Mouse (Mus musculus) left cerebral cortex, adult 2 months (tissue): ENCODE measurements at regions not wholly inside any gene's neighbourhood (a gene's known extent, or its start where the extent isn't known, plus 50 kb on each side); places are given as distances from the start of the nearest gene placed in this dataset.
A peak's percentile ranks its signal among the peaks of the same experiment; 100 is the strongest.

Experiments
- DNase-seq, 2 experiments: peaks; one replicate each; pipeline ENCODE4 v3.0.0; 2021 to 2022; ENCODE audit warnings: low spot score in 2 of 2, mixed read lengths in 1 of 2; ENCODE audit errors: extremely low spot score in 1 of 2
- H3K27ac ChIP-seq: fragments of 200-600 bp; 2 replicates; pipeline ENCODE4 v1.8.1; 2022
- H3K4me3 ChIP-seq: fragments of 200-600 bp; 2 replicates; pipeline ENCODE4 v1.8.1; 2022
- CTCF ChIP-seq: fragments of 200-600 bp; IDR thresholded peaks from 2 replicates; pipeline ENCODE4 v1.8.1; 2022; ENCODE audit warnings: antibody characterized with exemption, mild to moderate bottlenecking, moderate library complexity
- intact Hi-C: fragments of 180-260 bp; cut with DNase I; formaldehyde crosslinking; loops from one replicate; pipeline ENCODE4 v1.15.1; 2025

DNA sequence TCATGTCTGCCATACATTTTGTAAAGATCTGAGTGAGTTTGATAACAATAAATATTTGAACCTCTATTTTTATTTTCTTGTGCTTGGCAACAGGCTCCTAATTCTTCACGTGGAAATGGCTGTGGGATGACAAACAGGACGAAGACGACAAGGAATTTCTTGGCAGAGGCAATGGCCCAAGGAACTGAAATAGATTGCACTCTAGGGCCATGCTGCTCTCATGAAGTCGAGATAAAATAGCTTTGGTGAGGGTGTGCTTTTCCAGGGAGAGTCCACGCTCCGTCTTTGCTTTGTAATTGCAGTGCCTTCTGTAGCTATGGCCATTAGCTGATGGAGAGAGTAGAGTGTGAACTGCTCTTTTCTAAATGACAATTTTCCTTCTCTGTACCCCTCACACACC is 50.9 kb upstream of the 1810046K07Rik start:
- DNase-seq = no peak
- intact Hi-C loops = no loop called here
- Histone ChIP-seq H3K27ac (no peak overlapping the region), H3K4me3 (no peak overlapping the region)
- no peak for TF ChIP-seq CTCF

DNA sequence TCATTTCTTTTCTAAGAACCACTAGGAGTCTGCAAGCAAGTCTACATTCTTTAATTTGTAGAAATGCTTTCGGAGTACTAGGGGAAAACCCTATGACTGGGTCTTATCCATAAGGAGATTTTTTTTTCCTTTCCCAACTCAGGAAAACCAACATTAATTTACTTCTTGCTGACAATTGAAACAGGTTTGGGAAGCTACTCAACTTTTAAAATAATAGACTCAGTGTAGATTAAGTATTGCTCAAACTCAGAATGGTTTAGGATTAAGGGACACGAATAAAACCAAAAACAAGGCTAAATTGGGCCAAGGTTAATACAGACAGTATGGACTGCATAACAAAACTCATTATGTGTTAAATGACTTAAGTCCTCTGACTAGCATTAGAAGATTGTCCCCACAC is 65.2 kb upstream of the 1810046K07Rik start:
- Histone ChIP-seq H3K4me3 (no peak overlapping the region), H3K27ac (no peak overlapping the region)
- DNase-seq = no peak
- no peak for TF ChIP-seq CTCF
- intact Hi-C loops = loop anchor here (2.0 kb wide), 1 partner anchor 29 kb away; no protein-coding TSS in a partner anchor

DNA sequence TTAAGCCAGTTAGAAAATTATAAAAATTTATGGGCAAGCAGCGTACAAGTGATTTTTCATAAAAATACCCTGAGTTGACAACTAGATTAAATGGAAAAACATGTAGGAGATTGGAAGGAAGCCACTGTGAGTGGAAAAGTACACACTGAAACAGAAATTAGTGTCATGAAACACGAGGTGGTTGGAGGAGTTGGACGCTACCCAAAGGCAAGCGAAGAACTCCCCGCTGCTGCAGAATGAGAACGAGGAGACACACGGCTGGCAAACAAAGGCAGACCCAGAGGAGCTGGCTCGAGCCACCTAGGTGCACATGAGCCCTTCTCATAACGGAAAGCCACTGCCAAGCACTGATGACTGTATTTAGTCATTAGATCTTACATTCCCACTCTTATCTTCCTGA is 65.7 kb upstream of the 1810046K07Rik start:
- Histone ChIP-seq H3K4me3 (no peak overlapping the region), H3K27ac (no peak overlapping the region)
- DNase-seq = peak; percentile 44 to 56
- no peak for TF ChIP-seq CTCF
- intact Hi-C loops = loop anchor here (2.0 kb wide), 1 partner anchor 28 kb away; no protein-coding TSS in a partner anchor

DNA sequence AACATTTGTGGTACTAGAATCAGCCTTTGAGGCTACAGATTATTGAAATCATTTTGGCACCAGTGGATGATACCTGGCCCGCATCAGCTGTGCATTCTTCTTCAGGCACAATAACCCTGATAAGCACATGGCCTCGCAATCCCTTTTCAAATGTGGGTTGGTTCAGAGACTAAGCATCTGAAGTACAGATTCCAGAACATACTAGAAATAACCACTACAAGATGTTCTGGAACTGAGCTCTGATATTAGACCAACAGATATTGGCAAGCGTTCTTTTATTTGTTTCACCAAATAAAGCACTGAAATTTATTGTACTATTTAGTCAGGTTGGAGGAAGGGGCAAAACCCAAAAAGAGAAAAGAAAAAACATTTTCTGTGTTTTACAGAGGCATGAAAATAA is 68.1 kb upstream of the 1810046K07Rik start:
- no peak for TF ChIP-seq CTCF
- H3K27ac ChIP-seq = no peak overlapping the region
- H3K4me3 ChIP-seq = no peak overlapping the region
- DNase-seq = no peak
- intact Hi-C loops = no loop called here

DNA sequence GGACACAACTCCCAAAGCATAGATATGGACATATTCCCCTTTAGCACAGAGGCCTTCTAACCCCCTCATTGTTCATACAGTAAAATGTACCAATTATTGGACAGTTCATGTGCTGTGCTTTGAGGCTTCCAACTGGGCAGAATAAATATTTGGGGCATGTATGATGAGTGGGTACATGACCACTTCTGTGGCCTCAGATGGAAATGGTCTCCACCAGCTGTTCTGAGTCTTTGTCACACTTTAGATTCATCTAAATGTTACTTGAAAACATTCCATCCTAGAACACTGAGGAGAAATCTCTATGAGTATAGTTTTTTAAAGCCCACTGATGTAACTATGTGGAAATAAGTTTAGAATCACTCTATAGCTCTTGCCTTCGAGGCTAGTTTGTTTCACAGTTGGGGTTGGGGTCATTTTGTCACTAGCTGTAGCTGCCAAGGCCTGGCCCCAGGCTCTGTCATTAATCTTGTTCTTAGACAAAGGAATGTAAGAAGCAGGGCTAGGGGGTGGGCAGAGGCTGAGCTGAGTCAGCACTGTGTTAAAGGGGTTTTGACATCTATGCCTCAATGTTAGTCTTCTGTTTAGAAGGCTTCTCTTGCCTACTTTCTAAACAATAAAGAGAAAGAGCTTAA is 69.0 kb upstream of the 1810046K07Rik start:
- H3K27ac ChIP-seq = no peak overlapping the region
- DNase-seq = no peak
- TF ChIP-seq CTCF = no peak
- intact Hi-C loops = no loop called here
- no peak overlapping the region for H3K4me3 ChIP-seq

DNA sequence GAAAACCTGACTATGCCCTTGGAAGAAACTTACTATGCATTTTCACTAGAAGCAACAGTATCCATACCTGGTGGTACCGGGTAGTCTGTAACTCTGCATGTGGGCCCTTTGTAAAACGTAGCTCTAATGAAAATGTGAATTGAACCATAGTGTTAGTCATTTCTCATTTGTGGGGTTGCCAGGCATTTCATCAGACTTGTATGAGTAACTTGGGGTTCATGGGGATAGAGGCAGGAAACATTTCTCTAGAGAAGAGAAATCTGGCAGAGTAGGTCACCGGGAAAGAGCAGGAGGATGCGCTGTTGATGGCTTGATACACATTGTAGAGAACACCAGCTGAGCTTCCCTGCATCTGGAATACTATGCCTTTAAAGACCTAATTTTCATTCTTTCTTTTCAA is 70.2 kb upstream of the 1810046K07Rik start:
- DNase-seq = no peak
- TF ChIP-seq CTCF = no peak
- intact Hi-C loops = no loop called here
- no peak overlapping the region for H3K4me3 ChIP-seq
- H3K27ac ChIP-seq = no peak overlapping the region

DNA sequence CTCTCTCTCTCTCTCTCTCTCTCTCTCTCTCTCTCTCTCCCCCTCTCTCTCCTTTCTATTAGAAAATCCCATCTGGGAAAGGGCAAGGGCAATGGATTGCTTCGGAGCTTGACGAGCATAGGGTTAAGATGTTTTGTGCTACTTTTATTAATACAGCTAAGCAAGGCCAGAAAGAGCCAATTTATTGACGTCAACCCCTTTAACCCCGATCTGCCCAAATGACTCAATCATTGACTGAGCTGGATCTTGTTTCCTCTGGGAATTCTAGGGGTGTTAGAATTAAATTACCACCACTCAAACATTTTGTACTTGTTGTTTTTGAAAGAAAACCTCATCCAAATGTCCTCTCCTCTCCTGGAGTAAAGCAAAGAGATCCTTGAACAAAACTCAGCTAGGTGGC is 70.6 kb upstream of the 1810046K07Rik start:
- Histone ChIP-seq H3K27ac (no peak overlapping the region), H3K4me3 (no peak overlapping the region)
- intact Hi-C loops = no loop called here
- DNase-seq = no peak
- no peak for TF ChIP-seq CTCF

DNA sequence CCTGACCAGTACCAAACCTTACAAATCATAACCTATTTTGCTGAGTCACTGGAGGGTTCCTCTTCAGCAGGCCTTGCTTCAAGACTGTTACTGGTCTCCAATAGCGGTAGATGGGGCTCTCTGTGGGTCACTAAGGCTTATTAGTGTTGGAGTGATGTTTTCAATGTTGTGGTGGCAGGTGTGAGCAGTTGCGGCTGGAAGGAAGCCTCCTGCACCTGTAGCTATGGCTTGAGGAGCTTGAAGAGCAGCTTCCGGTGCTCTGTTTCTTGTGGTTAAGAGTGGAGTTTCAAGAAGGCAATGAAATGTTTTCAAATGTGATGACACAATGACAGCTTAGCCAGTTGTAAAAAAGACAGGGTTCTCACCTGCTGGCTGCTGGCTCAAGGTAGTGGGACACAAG is 73.1 kb upstream of the 1810046K07Rik start:
- H3K27ac ChIP-seq = no peak overlapping the region
- H3K4me3 ChIP-seq = no peak overlapping the region
- intact Hi-C loops = no loop called here
- no peak for DNase-seq
- no peak for TF ChIP-seq CTCF

DNA sequence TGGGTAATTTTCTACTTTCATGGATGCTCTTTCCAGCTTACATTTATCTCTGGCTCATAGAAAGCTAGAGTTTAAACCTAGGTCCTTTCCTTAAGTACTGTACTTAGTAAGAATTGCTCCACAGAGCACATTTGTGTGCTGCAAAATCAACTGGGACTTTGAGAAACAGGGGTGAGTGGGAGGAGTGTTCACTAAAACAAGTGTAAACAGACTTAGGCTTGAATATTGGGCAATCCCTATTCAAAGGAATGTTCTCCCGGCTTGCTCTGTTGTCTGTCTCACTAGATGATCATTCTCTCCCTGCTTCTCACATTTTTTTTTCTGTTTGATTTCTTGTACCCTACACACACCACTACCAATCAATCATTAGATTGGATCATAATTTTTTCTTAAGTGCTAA is 79.3 kb upstream of the 1810046K07Rik start:
- H3K4me3 ChIP-seq = no peak overlapping the region
- no peak for TF ChIP-seq CTCF
- intact Hi-C loops = no loop called here
- no peak overlapping the region for H3K27ac ChIP-seq
- DNase-seq = no peak

DNA sequence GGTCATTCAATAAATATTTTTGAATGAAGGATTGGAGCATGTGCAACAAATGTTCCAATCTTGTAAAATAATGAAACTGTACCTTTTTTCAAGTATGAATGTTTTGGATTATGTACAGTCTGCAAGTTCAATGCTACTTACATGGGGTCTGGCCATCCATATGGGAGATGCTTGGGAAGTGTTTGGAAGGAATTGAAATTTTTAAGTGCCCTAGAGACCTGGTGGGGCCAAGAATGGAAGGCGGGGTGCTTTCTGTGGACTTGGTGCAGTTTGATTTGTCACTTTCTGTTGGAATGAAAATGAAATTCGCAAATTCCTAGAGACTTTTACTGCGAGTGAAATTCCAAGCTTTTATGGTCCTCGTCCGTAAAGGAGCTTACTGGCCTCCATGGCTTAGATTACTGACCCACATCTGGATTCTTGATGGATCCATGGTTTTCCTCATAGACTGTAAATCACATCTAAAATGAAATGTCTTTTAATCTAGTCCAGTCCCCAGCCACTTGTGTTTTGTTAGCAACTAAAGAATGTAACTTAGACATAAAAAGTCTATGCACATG is 90.3 kb upstream of the 1810046K07Rik start:
- H3K4me3 ChIP-seq = no peak overlapping the region
- TF ChIP-seq CTCF = no peak
- intact Hi-C loops = no loop called here
- DNase-seq = no peak
- no peak overlapping the region for H3K27ac ChIP-seq

DNA sequence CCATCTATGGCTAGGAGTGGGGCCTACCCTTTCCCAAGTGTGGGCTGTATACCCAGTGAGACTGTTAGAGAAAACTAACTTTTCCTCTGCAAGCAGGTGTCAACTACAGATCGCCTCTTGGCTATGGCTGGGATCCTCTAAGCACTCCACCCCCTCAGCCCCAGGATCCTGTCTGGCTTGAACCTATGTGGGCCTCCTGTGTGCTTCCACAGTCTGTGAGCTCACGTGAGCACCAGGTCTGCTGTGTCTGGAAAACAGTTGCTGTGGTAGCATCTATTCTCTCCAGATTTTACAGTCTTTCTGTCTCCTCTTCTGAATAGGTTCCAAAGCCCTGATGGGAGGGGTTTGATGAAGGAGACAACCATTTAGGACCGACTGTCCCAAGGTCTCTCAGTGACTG is 93.8 kb upstream of the 1810046K07Rik start:
- DNase-seq = no peak
- peak overlapping the region; percentile 38; the same call in 1 of the 2 replicates for H3K27ac ChIP-seq
- no peak overlapping the region for H3K4me3 ChIP-seq
- no peak for TF ChIP-seq CTCF
- intact Hi-C loops = loop anchor here (2.0 to 5.0 kb wide), 5 partner anchors 20 to 510 kb away; no protein-coding TSS in a partner anchor

DNA sequence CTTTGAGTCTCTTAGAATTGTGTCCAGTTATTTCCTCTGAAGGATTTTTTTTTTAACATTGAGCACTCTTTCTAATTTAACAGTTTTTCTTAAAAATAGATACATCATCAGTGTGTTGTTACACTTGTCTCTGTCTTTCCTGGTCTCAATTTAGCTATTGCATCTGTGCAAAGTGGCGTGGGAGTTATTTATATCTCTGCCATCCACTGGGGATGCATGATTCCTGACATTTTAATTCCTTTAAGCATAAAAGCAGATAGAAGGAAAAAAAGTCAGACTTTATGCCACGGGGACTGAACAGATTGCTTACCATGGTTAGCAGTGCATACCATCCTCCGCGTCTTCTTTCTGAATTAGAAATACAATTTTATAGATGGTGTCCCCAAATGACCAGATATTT is 94.6 kb upstream of the 1810046K07Rik start:
- DNase-seq = no peak
- no peak for TF ChIP-seq CTCF
- intact Hi-C loops = loop anchor here (2.0 to 5.0 kb wide), 5 partner anchors 19 to 509 kb away; no protein-coding TSS in a partner anchor
- H3K4me3 ChIP-seq = no peak overlapping the region
- H3K27ac ChIP-seq = peak overlapping the region; percentile 70

DNA sequence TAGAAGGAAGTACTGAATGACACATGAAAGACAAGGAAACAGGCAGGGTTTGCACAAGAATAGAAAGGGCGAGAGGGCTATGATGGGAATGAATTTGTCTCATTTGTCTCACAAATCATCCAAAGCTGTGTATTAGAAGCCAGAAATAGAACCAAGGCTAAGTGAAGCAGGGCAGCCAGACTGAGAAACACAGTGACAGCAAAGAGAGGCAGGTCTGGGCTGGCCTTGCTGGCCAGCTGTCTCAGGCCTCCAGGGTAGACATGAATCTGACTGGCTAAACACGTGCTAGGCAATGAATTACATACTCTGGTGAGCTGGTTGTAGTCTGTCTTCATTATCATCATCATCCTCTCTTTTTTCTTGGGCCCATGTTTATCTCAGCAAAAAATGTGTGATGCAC is 101.7 kb upstream of the 1810046K07Rik start:
- intact Hi-C loops = no loop called here
- no peak overlapping the region for H3K27ac ChIP-seq
- no peak overlapping the region for H3K4me3 ChIP-seq
- TF ChIP-seq CTCF = no peak
- no peak for DNase-seq
